Mouse (Mus musculus): Measurements from ENCODE around the gene Arih1.

The Arih1 gene

DNA sequence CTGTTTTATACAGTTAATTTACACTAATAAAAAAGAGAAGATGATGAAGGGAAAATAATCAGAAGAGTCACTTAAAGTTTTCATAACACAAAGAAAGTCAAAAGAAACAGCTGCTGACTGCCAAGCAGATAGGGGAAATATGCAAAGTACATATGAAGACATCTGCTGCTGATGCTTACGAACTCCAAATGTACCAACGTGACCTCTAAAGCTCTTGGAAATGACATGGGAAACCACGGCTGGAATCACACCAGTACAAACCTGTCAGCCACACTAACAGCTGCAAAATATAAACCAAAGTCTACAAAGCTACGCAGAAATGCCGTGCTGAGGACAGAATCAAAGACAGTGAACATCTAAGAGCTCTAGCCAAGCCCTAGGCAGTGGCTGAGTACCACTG is 147.3 kb downstream of the Arih1 start:
- no peak for ATAC-seq (ENCODE audit: insufficient number of reproducible peaks, low FRiP score, low TSS enrichment)

DNA sequence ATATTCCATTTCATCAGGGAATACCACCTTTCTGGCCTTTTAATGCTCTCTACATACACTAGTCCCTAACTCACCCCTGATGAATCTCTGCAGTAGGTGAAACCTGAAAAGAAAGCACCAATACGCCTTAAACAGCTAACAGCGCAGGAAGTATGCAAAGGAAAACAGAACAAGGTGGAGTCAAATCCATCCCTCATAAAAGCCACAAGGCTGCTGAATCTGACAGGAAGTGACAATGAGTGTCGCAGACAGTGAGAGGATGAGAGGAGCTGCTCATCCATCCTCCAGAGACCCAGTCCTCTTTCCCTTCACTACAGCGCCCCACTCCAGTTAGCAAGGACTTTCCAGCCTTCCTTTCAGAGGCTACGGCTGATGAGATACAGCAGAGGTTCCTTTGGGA is 148.0 kb downstream of the Arih1 start:
- no peak for ATAC-seq (ENCODE audit: insufficient number of reproducible peaks, low FRiP score, low TSS enrichment)

All from cerebellum, adult (tissue).